Mouse (Mus musculus): Measurements from ENCODE around the gene Adcy9. TPM values are rescaled to one million over a fixed set of nuclear protein-coding genes. Genes with fewer than 3 reads are reported as not detected.

Gene Adcy9
- polyA plus RNA-seq, 1 experiment from 2014 or later = 1.3 TPM

- Histone ChIP-seq H3K4me2 (no peak overlapping the region), H3K4me1 (ENCODE audit: insufficient read depth) (peaks cover 10% of the 10 kb centered on the region), H3K4me3 (ENCODE audit: low read depth, low read length) (no peak overlapping the region), H3K9me3 (ENCODE audit: low read depth, low read length) (no peaks in the 10 kb centered on the region), H3K27me3 (ENCODE audit: insufficient read depth, low read length) (no peaks in the 10 kb centered on the region), H3K36me3 (ENCODE audit: insufficient read depth) (no peaks in the 10 kb centered on the region), H3K9ac (no peak overlapping the region), H3K27ac (ENCODE audit: low read depth) (0 out of 2 replicates have a peak overlapping the region, but pooled peaks have one; percentile 13)
- ATAC-seq (ENCODE audit: insufficient read depth) = 0 out of 2 replicates have a peak, but pooled peaks have one; percentile 68
- WGBS = 50% methylated on average over 5 of the region's 5 CpGs
- no peak for TF ChIP-seq CTCF (IDR thresholded peaks at IDR 0.05; ENCODE audit: low read depth)
- DNase-seq = peak; percentile 71
Measured at GRCm38 (mm10) chr16:4399471-4400223, 20.7 kb downstream of the Adcy9 start.

DNA sequence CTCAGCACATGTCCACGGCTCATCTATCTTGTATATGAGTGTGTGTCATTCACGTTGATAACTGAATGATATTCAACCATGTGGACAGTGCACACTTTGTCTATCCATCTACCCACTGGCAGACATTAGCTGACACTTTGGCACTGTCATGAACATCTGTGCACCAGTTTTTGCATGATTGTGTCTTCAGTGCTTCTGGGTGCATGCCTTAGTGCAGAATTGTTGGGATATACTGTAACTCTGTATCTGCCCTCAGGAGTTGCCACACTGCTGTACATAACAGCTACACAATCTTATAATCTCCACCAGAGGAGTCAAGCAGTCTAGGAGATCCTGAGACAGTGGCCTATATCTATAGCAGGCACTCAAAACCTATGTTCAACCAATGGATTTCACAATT is 21.5 kb downstream of the Adcy9 start:
- Histone ChIP-seq H3K4me1 (ENCODE audit: insufficient read depth) (peaks cover 5% of the 10 kb centered on the region; the same call in 1 of the 2 replicates), H3K36me3 (ENCODE audit: insufficient read depth) (no peaks in the 10 kb centered on the region), H3K4me3 (ENCODE audit: low read depth, low read length) (no peak overlapping the region), H3K4me2 (no peak overlapping the region), H3K9me3 (ENCODE audit: low read depth, low read length) (no peaks in the 10 kb centered on the region), H3K27me3 (ENCODE audit: insufficient read depth, low read length) (no peaks in the 10 kb centered on the region), H3K27ac (ENCODE audit: low read depth) (no peak overlapping the region), H3K9ac (no peak overlapping the region)
- ATAC-seq (ENCODE audit: insufficient read depth) (no peak), DNase-seq (no peak)
- WGBS = 49% methylated on average over 2 of the region's 2 CpGs
- no peak for TF ChIP-seq CTCF (IDR thresholded peaks at IDR 0.05; ENCODE audit: low read depth)

GRCm38 (mm10) chr16:4397636-4398035 is 22.7 kb downstream of the Adcy9 start:
- Histone ChIP-seq H3K4me2 (no peak overlapping the region), H3K9ac (no peak overlapping the region), H3K36me3 (ENCODE audit: insufficient read depth) (no peaks in the 10 kb centered on the region), H3K9me3 (ENCODE audit: low read depth, low read length) (no peaks in the 10 kb centered on the region), H3K4me1 (ENCODE audit: insufficient read depth) (peaks cover 5% of the 10 kb centered on the region; the same call in 1 of the 2 replicates), H3K27ac (ENCODE audit: low read depth) (no peak overlapping the region), H3K27me3 (ENCODE audit: insufficient read depth, low read length) (no peaks in the 10 kb centered on the region), H3K4me3 (ENCODE audit: low read depth, low read length) (no peak overlapping the region)
- DNase-seq (no peak), ATAC-seq (ENCODE audit: insufficient read depth) (no peak)
- TF ChIP-seq CTCF (IDR thresholded peaks at IDR 0.05; ENCODE audit: low read depth) = no peak
- 81% methylated on average over 7 of the region's 7 CpGs for WGBS

DNA sequence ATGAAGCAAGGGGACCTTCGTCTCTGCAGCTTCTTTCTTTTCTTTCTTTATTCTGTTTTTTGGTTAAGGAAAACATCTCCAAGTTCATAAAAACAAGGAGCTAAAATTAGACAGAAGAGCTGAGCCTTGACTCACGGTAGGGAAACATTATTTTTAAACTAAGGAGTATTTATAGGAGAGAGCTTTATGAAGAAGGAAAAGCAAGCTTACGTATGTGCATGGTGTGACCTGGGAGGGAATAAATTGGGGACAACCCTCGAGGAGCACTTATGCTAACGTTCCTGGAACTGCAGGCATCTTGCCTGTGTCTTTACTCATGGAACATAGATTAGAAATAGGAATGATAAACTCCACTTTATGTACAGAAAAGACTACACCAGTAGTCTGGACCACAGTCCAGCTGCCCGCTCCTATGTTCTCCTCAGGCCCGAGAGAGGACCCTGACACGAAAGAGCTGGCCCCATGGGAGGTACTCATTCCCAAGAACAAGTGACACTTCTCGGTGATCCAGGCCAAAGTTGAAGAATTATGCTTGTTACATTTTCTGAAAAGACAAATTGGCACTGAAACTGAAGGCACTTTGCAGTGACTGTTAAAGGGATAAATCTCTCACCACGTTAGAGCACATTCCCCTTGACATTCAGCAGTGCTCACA is 24.5 kb downstream of the Adcy9 start:
- no peak for TF ChIP-seq CTCF (IDR thresholded peaks at IDR 0.05; ENCODE audit: low read depth)

GRCm38 (mm10) chr16:4394991-4395590 is 25.2 kb downstream of the Adcy9 start:
- no peak for ATAC-seq (ENCODE audit: insufficient read depth)
- Histone ChIP-seq H3K9me3 (ENCODE audit: low read depth, low read length) (no peaks in the 10 kb centered on the region), H3K4me3 (ENCODE audit: low read depth, low read length) (no peak overlapping the region), H3K27me3 (ENCODE audit: insufficient read depth, low read length) (no peaks in the 10 kb centered on the region), H3K27ac (ENCODE audit: low read depth) (no peak overlapping the region), H3K4me2 (no peak overlapping the region), H3K36me3 (ENCODE audit: insufficient read depth) (no peaks in the 10 kb centered on the region), H3K4me1 (ENCODE audit: insufficient read depth) (no peaks in the 10 kb centered on the region), H3K9ac (no peak overlapping the region)
- DNase-seq = no peak
- WGBS = 80% methylated on average over 4 of the region's 4 CpGs
- TF ChIP-seq CTCF (IDR thresholded peaks at IDR 0.05; ENCODE audit: low read depth) = no peak

More for the DNA sequence above, 24.5 kb downstream of the Adcy9 start:
- H3K36me3 ChIP-seq (ENCODE audit: insufficient read depth) = no peaks in the 10 kb centered on the region
- DNase-seq = no peak
- no peak overlapping the region for H3K4me2 ChIP-seq
- no peak overlapping the region for H3K4me3 ChIP-seq (ENCODE audit: low read depth, low read length)
- no peak for ATAC-seq (ENCODE audit: insufficient read depth)
- no peak overlapping the region for H3K27ac ChIP-seq (ENCODE audit: low read depth)
- WGBS = 61% methylated on average over 10 of the region's 10 CpGs
- no peaks in the 10 kb centered on the region for H3K27me3 ChIP-seq (ENCODE audit: insufficient read depth, low read length)
- no peak overlapping the region for H3K9ac ChIP-seq
- no peaks in the 10 kb centered on the region for H3K9me3 ChIP-seq (ENCODE audit: low read depth, low read length)
- peaks cover 5% of the 10 kb centered on the region; the same call in 1 of the 2 replicates for H3K4me1 ChIP-seq (ENCODE audit: insufficient read depth)

GRCm38 (mm10) chr16:4383473-4384038 is 36.7 kb downstream of the Adcy9 start:
- TF ChIP-seq CTCF (IDR thresholded peaks at IDR 0.05; ENCODE audit: low read depth) = no peak
- H3K4me2 ChIP-seq = no peak overlapping the region
- DNase-seq (no peak), ATAC-seq (ENCODE audit: insufficient read depth) (no peak)
- no peaks in the 10 kb centered on the region for H3K9me3 ChIP-seq (ENCODE audit: low read depth, low read length)
- WGBS = 62% methylated on average over 4 of the region's 4 CpGs
- H3K27me3 ChIP-seq (ENCODE audit: insufficient read depth, low read length) = no peaks in the 10 kb centered on the region
- no peak overlapping the region for H3K27ac ChIP-seq (ENCODE audit: low read depth)
- H3K4me1 ChIP-seq (ENCODE audit: insufficient read depth) = no peaks in the 10 kb centered on the region
- H3K36me3 ChIP-seq (ENCODE audit: insufficient read depth) = no peaks in the 10 kb centered on the region
- H3K9ac ChIP-seq = no peak overlapping the region
- H3K4me3 ChIP-seq (ENCODE audit: low read depth, low read length) = no peak overlapping the region

DNA sequence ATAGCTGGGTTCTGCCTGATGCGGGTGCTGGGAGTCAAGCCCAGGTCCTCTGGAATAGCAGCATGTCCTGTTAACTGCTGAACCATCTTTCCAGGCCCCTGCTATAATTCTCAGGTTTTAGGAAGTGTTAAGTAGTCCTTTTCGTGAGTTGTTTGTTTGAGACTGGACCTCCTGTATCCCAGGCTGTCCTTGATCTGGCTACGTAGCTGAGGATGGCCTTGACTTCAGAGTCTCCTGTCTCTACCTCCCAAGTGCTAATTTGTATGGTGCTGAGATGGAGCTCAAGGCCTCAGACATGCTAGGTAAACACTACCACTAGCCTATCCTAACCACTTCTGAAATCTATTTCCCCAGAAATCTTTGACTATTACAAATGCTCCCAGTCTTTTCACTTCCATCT is 37.9 kb downstream of the Adcy9 start:
- TF ChIP-seq CTCF (IDR thresholded peaks at IDR 0.05; ENCODE audit: low read depth) = no peak
- no peaks in the 10 kb centered on the region for H3K36me3 ChIP-seq (ENCODE audit: insufficient read depth)
- no peak for ATAC-seq (ENCODE audit: insufficient read depth)
- no peak overlapping the region for H3K4me3 ChIP-seq (ENCODE audit: low read depth, low read length)
- 83% methylated on average over 3 of the region's 3 CpGs for WGBS
- no peaks in the 10 kb centered on the region for H3K9me3 ChIP-seq (ENCODE audit: low read depth, low read length)
- H3K27me3 ChIP-seq (ENCODE audit: insufficient read depth, low read length) = no peaks in the 10 kb centered on the region
- H3K9ac ChIP-seq = no peak overlapping the region
- no peaks in the 10 kb centered on the region for H3K4me1 ChIP-seq (ENCODE audit: insufficient read depth)
- no peak overlapping the region for H3K27ac ChIP-seq (ENCODE audit: low read depth)
- DNase-seq = no peak
- H3K4me2 ChIP-seq = no peak overlapping the region

All from lung, embryonic 14.5 days (tissue).